Mouse (Mus musculus) hindlimb bud, embryonic 11.5 days (tissue): ENCODE measurements at regions not wholly inside any gene's neighbourhood (a gene's known extent, or its start where the extent isn't known, plus 50 kb on each side); places are given as distances from the start of the nearest gene placed in this dataset.

Experiments used
- DNase-seq: peaks from one replicate; pipeline ENCODE4 v3.0.0-alpha.2; 2012; ENCODE audit warnings: low read depth, low spot score; ENCODE audit errors: extremely low spot score

DNA sequence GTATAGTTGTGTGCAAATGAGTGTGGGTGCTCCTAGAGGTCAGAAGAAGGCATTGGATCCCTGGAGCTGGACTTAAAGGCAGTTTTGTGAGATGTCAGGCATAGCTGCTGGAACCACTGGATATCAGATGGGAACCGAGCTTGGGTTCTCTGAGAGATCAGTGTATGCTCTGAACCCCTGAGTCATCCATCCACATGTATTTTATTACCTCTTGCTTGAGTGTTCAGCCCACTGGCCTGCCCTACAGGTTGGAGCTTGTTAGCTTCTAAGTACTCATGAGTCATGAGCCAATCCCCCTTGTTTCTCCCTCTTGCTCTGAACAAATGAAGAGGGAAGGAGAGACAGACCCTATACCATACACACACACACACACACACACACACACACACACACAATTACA, 119.4 kb upstream of the Gdnf start:
- DNase-seq, result no peak

DNA sequence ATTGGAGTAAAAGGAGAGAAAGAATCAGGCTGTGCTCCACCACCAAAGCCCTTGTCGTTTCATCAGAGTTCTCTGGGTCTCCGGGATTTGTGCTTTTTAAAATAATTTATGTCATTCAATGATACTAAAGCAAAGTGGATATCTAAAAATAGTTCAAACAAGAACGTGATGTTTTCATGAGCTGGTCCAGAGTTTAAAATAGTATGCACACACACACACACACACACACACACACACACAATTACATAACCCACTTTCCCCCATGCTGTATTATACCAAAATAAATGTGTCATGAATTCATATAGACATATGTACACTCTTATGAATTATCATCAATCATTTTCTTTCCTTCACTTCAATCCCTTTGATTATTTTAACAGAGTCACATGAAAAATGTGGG, 118.5 kb upstream of the Gdnf start:
- DNase-seq, result no peak

DNA sequence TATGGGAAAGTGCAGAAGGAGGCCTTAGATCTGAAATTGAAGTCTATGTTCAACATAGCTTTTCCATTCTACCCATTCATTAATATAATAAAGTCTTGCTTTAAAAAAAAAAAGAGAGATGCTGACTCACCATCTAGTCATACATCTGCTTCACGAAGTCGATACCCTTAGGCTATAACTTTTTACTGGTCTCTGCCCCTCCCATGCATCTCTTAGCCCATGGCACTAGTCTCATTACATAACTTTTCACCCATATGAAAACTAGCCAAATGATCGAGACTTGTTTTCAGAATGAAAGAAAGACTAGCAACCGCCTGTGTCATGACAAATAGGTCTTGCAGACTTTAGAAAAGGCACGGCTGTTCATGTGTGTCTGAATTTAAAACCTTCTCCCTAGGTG, 116.6 kb upstream of the Gdnf start:
- no peak for DNase-seq

DNA sequence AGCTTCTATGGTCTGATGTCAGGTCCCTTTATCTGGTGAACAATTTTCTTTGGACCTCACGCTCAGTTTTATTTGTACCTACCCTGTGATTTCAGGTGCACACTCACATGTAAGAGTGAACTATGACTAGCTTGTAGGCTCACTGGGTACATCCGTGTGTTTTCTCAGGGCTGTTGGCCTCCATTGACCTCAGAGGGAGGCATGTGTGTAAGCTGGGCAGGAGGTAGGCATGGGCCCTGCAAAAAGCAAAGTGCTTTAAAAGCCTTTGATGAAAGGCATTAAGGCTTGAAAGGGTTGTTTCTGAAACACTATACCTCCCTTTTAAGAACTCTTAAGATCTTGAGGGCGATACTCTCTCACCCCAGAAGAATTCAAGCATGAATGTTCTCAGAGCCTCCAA, 112.9 kb upstream of the Gdnf start:
- no peak for DNase-seq

DNA sequence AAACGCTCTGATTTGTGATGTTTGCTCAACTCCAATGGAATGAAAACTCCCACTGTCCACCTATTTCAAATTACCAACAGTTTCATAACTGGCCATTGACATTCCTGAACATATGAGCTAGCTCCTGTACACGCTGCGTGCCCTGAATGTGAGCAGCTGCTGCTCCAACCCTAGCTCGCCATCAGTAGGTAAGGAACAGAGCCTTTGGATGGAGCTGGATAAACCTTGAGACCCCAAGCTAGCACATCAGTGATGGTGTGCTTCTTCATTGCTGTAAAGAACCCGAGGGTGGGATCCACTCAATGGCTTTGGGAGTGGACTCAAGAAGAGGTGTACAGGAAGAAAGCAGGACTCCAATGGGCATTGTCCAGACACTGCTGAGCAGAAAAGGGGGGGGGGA, 101.8 kb upstream of the Gdnf start:
- no peak for DNase-seq

DNA sequence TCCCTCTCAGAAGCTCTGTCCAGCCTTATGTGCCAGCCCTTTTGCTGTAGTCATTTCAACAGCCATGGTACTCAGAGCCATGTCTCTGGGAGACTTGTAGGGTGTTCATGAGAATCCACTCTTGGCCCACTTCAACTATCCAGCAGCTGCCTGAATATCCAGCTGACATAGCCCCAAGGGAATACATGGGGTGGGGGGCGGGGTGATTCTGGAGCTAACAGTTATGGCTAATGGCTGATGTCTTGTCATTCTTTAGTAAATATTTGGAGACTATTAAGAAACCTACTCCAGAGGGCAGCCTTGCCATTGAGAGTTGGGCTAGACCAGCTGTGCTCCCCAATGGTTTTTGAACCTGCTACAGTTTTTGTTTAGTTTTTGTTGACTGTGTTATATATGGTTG, 96.0 kb upstream of the Gdnf start:
- no peak for DNase-seq

DNA sequence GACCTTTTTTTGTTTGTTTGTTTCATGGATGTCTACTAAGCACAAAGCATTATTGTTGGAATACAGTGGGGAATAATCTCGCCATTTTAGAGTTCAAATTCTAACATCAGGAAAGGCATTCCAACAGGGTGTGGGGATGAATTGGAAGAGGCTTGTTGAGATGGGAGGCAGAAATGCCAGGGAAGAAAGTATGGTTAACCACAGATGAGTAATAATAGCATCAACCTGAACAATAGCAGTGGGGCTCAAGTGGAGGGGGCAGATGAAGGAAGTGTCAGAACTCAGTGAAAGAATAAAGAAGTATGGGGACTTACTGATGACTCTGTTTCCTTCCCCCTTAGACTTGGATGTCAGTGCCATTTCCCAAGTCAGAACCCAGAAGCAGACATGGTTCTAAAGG, 94.5 kb upstream of the Gdnf start:
- no peak for DNase-seq

DNA sequence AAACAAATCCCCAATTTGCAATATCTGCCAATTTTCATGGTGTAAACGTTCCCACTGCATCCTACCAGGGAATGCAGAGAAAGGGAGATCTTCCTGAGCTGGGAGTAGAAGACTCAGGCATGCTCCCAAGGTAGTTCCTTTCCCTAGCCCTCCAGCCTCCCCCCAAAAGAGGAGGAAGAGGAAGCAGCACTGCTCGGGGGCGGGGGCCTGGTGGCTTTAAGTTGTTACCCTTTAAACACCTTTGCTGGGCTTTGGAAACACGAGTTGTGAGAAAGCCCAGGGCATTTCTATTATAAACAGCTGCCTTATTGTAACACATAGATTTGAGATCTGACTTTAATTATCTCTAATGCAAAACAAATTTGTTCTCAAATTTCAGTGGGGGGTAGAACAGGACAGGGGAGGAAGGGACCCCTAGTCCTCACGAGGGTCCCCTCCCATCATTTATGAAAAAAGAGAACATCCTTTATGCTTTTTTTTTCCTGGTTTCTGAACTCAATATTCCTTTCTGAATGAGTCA, 87.4 kb upstream of the Gdnf start:
- no peak for DNase-seq

DNA sequence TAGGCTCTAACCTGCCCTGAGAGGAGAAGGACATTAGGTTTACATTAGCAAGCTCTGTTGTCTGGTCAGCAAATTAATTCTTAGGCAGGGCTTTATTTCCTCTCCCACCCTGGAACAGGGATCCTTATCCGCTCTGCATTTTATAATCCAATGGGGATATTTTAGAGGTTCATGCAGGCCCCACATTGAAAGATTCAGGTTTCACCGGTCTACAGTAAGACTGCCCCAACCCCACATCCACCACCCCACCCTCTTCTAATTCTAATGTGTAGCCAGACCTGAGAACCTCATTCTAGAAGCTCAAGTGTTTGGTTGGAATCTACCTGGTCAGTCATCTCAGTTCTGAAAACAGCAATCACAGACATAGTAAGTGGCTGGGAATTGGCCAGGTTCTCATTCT, 86.9 kb upstream of the Gdnf start:
- DNase-seq, result no peak

DNA sequence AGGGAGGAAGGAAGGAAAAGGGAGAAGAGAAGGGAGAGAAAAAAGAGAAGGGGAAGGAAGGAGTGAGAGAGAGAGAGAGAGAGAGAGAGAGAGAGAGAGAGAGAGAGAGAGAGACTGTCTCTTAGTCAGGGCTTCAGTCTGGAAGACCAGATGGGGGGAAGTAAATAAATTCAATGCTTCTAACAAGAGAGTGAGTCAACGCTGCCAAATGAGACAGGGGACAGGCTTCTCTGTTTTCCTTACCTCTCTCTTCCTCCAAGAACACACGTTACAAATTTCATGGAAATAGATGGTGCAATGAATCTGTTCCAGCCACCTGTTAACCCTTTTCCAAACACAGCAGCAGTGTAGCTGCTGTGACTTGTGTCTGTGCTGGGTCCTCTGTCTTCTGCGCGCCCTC, 85.1 kb upstream of the Gdnf start:
- no peak for DNase-seq

DNA sequence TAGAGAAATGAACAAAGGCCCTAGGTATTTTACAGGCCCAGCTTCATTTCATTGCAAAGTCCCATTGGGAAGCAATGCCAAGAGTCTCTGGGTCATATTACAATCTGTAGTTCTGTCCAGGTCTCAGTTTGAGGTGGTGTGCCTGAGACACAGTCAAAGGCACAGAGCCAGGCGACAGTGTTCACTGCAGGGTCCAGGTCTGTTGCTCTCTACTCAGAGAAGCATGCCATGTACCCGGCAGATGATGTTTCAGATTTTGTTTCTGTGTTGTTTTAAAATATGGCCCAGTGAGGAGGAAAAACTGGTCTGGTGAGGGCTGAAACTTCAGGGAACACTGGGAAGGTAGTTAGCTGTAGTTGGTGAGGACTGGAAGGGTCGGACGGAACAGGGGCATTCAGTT, 63.1 kb upstream of the Gdnf start:
- DNase-seq, result no peak

DNA sequence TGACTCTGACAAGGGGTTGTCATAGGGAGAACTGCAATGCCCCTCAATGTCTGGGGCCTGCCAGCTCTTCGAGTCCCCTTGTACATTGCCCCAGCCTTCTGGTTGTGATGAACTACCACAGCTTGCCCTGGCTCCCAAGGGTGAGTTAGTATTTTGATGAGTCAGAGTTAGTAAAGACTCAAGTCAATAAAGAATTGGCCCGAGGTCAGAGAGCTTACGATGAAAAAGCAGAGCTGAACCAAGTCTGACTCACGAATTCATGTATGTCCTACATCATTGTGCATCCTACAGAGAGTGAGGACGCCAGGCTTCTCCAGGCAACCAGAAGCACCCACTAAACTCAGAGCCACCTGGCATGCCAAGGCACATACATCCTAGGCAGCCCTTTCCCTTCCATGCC, 60.2 kb upstream of the Gdnf start:
- no peak for DNase-seq
